Mouse (Mus musculus) c-Kit-negative CD71-positive TER-119-positive erythroid progenitor cells, embryonic 14.5 days (primary cell): Measurements from ENCODE around the gene Hscb.

Experiments
- DNase-seq: peaks from one replicate; pipeline ENCODE4 v3.0.0-alpha.2; 2013; ENCODE audit warnings: low read depth, low spot score

Hscb gene

GRCm38 (mm10) chr5:110781529-110782238 lies 57.9 kb downstream of the Hscb start:
- DNase-seq: no peak

- DNase-seq: no peak
Measured at GRCm38 (mm10) chr5:110780761-110781528, 58.6 kb downstream of the Hscb start.

GRCm38 (mm10) chr5:110779998-110780760 lies 59.4 kb downstream of the Hscb start, which contains the start of gene Pus1:
TSS of gene Pus1 (minus strand) at chr5:110780659.
- DNase-seq: peak; percentile 62

GRCm38 (mm10) chr5:110779276-110779997 lies 60.1 kb downstream of the Hscb start:
- DNase-seq: no peak
